Mouse (Mus musculus) midbrain, postnatal 0 days (tissue): ENCODE measurements around the gene Ubl5. TPM values are rescaled to one million over a fixed set of nuclear protein-coding genes. Genes with fewer than 3 reads are reported as not detected.

Source experiments
- ATAC-seq: fragments of 200-750 bp; cut with Nextera tagmentation; 2 replicates; pipeline ENCODE4 v1.8.0; 2017; ENCODE audit warnings: moderate number of reproducible peaks, mild to moderate bottlenecking, moderate TSS enrichment, moderate library complexity; ENCODE audit not compliant: low FRiP score
- DNase-seq: peaks from one replicate; pipeline ENCODE4 v3.0.0-alpha.2; 2015; ENCODE audit warnings: low spot score
- H3K27ac ChIP-seq: fragments of 300-500 bp; sonication (generic); 2 replicates; pipeline ENCODE4 v1.5.1; 2014; ENCODE audit warnings: low read depth, mild to moderate bottlenecking, low read length, mixed read lengths
- H3K27me3 ChIP-seq: fragments of 300-500 bp; sonication (generic); 2 replicates; pipeline ENCODE4 v1.6.1; 2014; ENCODE audit warnings: low read length, control low read depth, mixed read lengths; ENCODE audit not compliant: insufficient read depth
- H3K36me3 ChIP-seq: fragments of 300-500 bp; sonication (generic); 2 replicates; pipeline ENCODE4 v1.6.1; 2014; ENCODE audit warnings: low read length, control low read depth, mixed read lengths; ENCODE audit not compliant: insufficient read depth
- H3K4me1 ChIP-seq: fragments of 300-500 bp; sonication (generic); 2 replicates; pipeline ENCODE4 v1.6.1; 2014; ENCODE audit warnings: mild to moderate bottlenecking, control low read depth, antibody characterized with exemption, low read length, mixed read lengths; ENCODE audit not compliant: insufficient read depth
- H3K4me2 ChIP-seq: fragments of 300-500 bp; sonication (generic); 2 replicates; pipeline ENCODE4 v1.6.1; 2014; ENCODE audit warnings: low read depth, mild to moderate bottlenecking, low read length, mixed read lengths; ENCODE audit not compliant: poor library complexity, severe bottlenecking
- H3K4me3 ChIP-seq: fragments of 300-500 bp; sonication (generic); 2 replicates; pipeline ENCODE4 v1.5.1; 2014; ENCODE audit warnings: low read depth, mild to moderate bottlenecking, low read length, moderate library complexity
- H3K9ac ChIP-seq: fragments of 300-500 bp; sonication (generic); replicated peaks from 2 replicates; pipeline ENCODE4 v1.6.1; 2014; ENCODE audit warnings: mild to moderate bottlenecking, low read length, moderate library complexity, mixed read lengths; ENCODE audit not compliant: poor library complexity, severe bottlenecking
- H3K9me3 ChIP-seq: fragments of 300-500 bp; sonication (generic); 2 replicates; pipeline ENCODE4 v1.6.1; 2016; ENCODE audit warnings: low read length, control low read depth
- CTCF ChIP-seq: IDR thresholded peaks from 2 replicates; pipeline ENCODE4 v1.5.1; 2016; ENCODE audit warnings: antibody characterized with exemption, mild to moderate bottlenecking
- WGBS: fragments of 180-500 bp; shearing (Covaris S2); extraction: QIAGEN DNeasy Blood & Tissue Kit; methylation state at CpG from one replicate; pipeline ENCODE4 v1.1.7; 2014; 5-methylcytosine and 5-hydroxymethylcytosine counted together
- polyA plus RNA-seq: library from polyadenylated mRNA; unstranded; fragments of >200 nt; fragmentation: Nextera tagmentation; extraction: Ambion mirVana; gene quantifications from 2 replicates; pipeline ENCODE4 v1.2.1, GENCODE M21; 2015
- total RNA-seq: library from RNA; depleted of rRNA; stranded (reverse); fragments of >200 nt; gene quantifications from 2 replicates; pipeline ENCODE4 v1.2.3, GENCODE M21; 2014

The Ubl5 gene
- total and polyA plus RNA-seq, 2 experiments from 2014 or later, result 253 to 531 TPM

DNA sequence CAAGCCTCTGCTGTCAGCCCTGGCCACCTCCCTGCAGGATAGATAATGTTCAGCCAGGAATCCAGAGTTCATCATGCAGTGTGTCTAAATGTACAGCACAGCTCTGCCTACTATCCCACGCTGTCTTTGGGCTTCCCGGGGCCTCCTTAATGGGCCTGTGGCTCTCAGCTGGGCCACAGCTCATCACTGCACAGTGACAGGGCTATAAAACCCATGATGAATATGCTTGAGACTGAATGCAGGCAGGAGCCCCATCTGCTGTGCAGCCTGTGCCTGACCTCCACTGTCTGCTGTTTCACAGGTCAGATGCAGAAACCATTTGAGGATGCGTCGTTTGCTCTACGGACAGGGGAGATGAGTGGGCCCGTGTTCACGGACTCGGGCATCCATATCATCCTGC lies 20.2 kb downstream of the Ubl5 start:
- DNase-seq, result no peak
- 87% methylated on average over 8 of the region's 8 CpGs for WGBS
- TF ChIP-seq CTCF, result no peak
- ATAC-seq, result no peak
- Histone ChIP-seq H3K4me1 (peaks cover 2% of the 10 kb centered on the region; the same call in 1 of the 2 replicates), H3K4me3 (no peak overlapping the region), H3K4me2 (no peak overlapping the region), H3K9me3 (no peaks in the 10 kb centered on the region), H3K36me3 (peaks cover 38% of the 10 kb centered on the region), H3K27ac (peak overlapping the region; percentile 48; the same call in 1 of the 2 replicates), H3K27me3 (no peaks in the 10 kb centered on the region), H3K9ac (no peak overlapping the region)

DNA sequence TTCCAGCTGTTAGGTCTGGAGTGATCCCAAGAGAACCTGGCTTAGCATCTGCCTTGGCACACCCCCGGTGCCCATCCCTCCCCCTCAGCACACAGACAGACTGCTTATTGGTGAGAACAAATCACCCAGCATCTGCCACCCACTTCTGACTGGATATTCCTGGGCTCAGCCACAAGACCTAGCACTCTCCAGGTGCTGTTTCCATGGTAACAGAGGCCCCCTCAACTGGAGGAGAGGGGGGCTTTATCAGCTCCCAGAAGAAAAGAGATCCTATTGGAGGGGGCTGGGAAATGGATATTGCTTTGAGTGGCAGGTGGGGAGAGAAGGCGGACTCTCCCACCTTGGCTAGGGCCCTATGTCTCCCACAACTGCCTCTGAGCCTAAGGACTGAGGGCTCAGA lies 21.3 kb downstream of the Ubl5 start:
- Histone ChIP-seq H3K9ac (peak overlapping the region; percentile 39; the same call in 1 of the 2 replicates), H3K36me3 (peaks cover 38% of the 10 kb centered on the region), H3K4me3 (no peak overlapping the region), H3K27me3 (no peaks in the 10 kb centered on the region), H3K9me3 (no peaks in the 10 kb centered on the region), H3K27ac (peak overlapping the region; percentile 63), H3K4me2 (no peak overlapping the region), H3K4me1 (peaks cover 2% of the 10 kb centered on the region; the same call in 1 of the 2 replicates)
- TF ChIP-seq CTCF, result no peak
- DNase-seq (peak; percentile 77), ATAC-seq (peak; percentile 55)
- WGBS, result 53% methylated on average over 2 of the region's 2 CpGs

DNA sequence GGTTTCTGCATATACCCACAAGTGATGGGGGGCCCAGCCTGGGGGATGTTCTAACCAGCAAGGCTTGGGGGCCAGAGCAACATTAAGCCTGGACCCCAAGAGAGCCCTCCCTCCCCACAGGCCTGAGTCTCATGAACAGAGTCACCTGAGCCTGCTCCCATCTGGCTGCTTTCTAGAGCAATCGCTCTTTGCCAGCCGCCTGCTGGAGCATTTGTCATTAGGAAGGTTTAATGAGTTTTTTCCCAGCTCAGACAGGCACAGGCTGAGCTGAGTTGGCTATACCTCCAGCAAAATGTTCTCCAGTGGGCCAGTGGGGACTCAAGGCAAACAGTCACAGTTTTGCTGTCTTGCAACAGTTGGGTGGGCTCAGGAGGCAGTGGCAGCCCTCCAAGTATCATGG lies 21.7 kb downstream of the Ubl5 start:
- DNase-seq (peak; percentile 73), ATAC-seq (peak; percentile 17)
- peak overlapping the region; percentile 63 for H3K27ac ChIP-seq
- no peak overlapping the region for H3K4me3 ChIP-seq
- H3K36me3 ChIP-seq, result peaks cover 40% of the 10 kb centered on the region
- peak overlapping the region; percentile 39; the same call in 1 of the 2 replicates for H3K9ac ChIP-seq
- peaks cover 2% of the 10 kb centered on the region; the same call in 1 of the 2 replicates for H3K4me1 ChIP-seq
- 67% methylated on average over 2 of the region's 2 CpGs for WGBS
- H3K4me2 ChIP-seq, result no peak overlapping the region
- H3K9me3 ChIP-seq, result no peaks in the 10 kb centered on the region
- no peaks in the 10 kb centered on the region for H3K27me3 ChIP-seq
- no peak for TF ChIP-seq CTCF

DNA sequence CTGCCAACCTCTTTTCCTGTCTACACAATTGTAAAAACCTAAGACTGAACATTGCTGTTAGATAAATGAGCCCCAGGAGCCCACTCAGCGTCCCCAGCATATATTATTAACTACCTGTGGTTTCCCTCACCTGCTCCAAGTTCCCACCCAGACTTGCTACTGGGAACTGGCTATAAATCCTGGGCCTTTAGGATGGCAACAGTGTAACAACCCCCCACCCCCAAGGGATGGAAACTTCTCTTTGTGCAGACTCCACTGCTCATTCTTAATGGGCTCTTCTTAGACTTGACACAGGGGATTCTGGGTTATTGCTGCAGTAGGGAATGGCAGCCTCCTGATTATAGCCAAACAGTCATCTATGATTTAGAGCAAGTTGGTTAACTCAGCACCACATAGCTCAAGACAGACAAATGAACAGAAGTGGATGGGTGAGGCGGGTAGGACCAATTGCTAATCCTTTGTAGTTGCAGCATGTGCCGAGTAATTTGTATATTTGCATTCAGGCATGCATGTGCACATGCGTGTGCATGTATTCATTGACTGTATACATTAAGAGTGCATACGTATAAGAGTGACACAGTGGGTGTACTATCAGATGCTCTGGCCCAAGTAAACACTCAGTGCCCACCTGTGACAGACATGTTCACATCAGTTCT lies 22.4 kb downstream of the Ubl5 start:
- peaks cover 40% of the 10 kb centered on the region for H3K36me3 ChIP-seq
- no peaks in the 10 kb centered on the region for H3K9me3 ChIP-seq
- H3K27me3 ChIP-seq, result no peaks in the 10 kb centered on the region
- 74% methylated on average over 5 of the region's 5 CpGs for WGBS
- H3K4me2 ChIP-seq, result no peak overlapping the region
- peak overlapping the region; percentile 63; the same call in 1 of the 2 replicates for H3K27ac ChIP-seq
- ATAC-seq, result no peak
- H3K9ac ChIP-seq, result no peak overlapping the region
- DNase-seq, result peak; percentile 48
- peaks cover 2% of the 10 kb centered on the region; the same call in 1 of the 2 replicates for H3K4me1 ChIP-seq
- H3K4me3 ChIP-seq, result no peak overlapping the region
- TF ChIP-seq CTCF, result no peak

DNA sequence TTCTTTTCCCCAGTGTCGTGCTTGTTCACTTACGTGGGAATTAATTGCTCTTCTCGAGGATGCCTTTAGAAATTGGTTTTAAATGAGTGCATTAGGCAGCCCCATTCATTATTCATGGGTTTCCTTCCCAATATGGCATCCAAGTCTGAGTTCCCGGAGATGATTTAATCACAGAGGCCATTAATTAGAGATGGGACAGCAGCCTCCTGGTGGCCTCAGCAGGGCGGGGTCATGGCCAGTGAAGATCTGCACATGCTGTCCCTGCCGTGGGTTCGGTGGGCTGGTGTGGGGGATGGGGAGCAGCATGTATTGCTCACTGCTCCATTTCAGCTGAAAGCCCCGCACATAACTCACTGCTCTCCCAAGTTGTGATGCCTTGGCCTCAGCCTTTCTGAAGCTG lies 23.2 kb downstream of the Ubl5 start:
- Histone ChIP-seq H3K36me3 (peaks cover 45% of the 10 kb centered on the region), H3K27me3 (no peaks in the 10 kb centered on the region), H3K4me3 (no peak overlapping the region), H3K4me1 (peaks cover 2% of the 10 kb centered on the region; the same call in 1 of the 2 replicates), H3K4me2 (no peak overlapping the region), H3K27ac (no peak overlapping the region), H3K9ac (no peak overlapping the region), H3K9me3 (no peaks in the 10 kb centered on the region)
- DNase-seq, result no peak
- ATAC-seq, result no peak
- no peak for TF ChIP-seq CTCF
- WGBS, result 15% methylated on average over 8 of the region's 8 CpGs

DNA sequence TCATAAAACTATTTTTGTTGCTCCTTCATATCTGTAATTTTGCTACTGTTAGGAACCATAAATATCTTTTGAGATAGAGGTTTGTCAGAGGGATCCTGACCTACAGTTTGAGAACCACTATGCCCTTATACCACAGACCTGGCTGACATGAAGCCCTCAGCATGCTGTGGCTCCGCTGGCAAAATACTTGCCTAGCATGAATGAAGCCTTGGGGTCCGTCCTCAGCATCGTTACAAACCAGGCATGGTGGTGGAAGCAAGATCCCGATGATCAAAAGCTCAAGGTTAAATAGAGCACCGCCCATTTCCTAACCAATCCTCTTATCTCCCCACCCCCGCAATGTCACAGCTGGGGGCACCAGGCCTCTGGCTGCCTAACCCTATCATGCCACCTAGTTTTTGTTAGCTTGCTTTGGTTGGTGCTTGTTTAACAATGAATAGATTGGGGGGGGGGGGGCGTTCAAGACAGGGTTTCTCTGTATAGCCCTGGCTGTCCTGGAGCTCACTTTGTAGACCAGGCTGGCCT lies 23.9 kb downstream of the Ubl5 start:
- no peaks in the 10 kb centered on the region for H3K27me3 ChIP-seq
- H3K4me2 ChIP-seq, result no peak overlapping the region
- DNase-seq (no peak), ATAC-seq (no peak)
- H3K9ac ChIP-seq, result no peak overlapping the region
- no peak overlapping the region for H3K4me3 ChIP-seq
- no peak for TF ChIP-seq CTCF
- H3K4me1 ChIP-seq, result peaks cover 2% of the 10 kb centered on the region; the same call in 1 of the 2 replicates
- WGBS, result 6% methylated on average over 7 of the region's 7 CpGs
- H3K27ac ChIP-seq, result no peak overlapping the region
- H3K36me3 ChIP-seq, result peaks cover 40% of the 10 kb centered on the region
- H3K9me3 ChIP-seq, result no peaks in the 10 kb centered on the region
